Mouse (Mus musculus): ENCODE measurements around the gene Lmx1a.

DNA sequence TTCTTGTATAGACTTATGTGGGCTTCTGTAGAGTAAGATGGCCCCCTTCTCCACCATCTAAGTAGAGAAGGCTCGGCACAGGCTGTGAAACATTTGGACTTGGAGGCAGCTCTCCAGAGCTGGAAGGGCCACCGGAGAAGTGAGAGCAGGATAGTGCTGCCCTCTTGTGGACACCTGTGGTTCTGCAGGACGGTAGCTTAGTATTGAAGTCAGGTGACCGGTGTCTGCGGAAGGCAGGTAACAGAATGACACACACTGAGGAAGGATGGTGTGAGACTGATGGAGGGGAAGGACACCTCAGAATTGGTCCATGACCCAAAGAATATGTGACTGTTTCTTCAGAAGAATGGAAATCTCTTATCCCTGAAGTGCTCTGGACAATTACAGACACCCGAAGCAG is 19.2 kb upstream of the Lmx1a start:
- TF ChIP-seq CTCF (IDR thresholded peaks at IDR 0.05; ENCODE audit: low read depth, low read length) (peak; percentile 94), POLR2A (IDR thresholded peaks at IDR 0.05; ENCODE audit: insufficient read depth, low read length) (no peak)

Measured in ES-Bruce4 (cell line).